Mouse (Mus musculus) left cerebral cortex, adult 8-10 months (tissue): ENCODE results near the gene Lrrtm3. TPM values are rescaled to one million over a fixed set of nuclear protein-coding genes. Genes with fewer than 3 reads are reported as not detected.
A peak's percentile ranks its signal among the peaks of the same experiment; 100 is the strongest.

Experiments used
- DNase-seq, 2 experiments: peaks; one replicate each; pipeline ENCODE4 v3.0.0; 2022; ENCODE audit warnings: low spot score in 2 of 2
- total RNA-seq, 4 experiments: library from RNA; stranded (reverse); gene quantifications; 2 replicates each; pipeline ENCODE4 v1.2.4; 2022

Lrrtm3 gene
- 10 to 100 TPM; 58.9 to 71.8 (median 61.8) TPM for total RNA-seq

DNA sequence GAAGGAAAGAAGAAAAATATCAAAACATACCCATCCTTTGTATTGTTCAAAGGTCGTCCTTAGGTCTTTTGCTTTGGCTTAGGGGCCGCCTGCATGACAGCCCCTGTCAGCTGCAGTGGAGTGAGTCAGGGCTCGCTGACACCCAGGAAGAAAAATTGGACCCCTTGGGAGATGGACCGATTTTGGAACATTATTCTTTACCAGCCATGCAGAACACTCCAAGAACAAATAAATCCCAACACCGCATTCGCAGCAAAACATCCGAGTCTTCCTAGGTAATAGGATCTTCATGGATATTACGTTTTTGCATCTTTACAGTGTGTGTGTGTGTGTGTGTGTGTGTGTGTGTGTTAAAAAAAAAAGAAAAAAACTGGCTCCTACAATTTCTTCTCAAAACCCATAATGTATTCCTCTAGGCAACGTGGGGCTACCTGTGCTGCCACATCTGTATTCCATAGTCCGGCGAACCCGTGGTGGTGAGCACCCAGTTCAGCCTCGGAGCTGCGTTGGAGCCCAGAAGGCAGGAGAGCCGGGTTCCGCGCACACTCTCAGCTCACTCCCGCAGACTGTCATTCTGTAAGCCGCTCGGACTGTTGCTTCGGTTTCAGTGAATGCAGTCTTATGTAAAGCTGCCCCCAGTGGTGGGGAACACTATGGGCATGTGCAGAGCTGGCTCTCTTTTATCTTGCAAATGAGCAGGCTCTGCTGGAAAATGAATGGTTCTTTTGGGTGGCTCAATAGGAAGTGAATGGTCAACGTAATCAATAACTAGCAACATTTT is at the start of gene Lrrtm3:
Gene Lrrtm3, minus strand, starts transcription at position 598 of the 781 bp plus-strand sequence.
- peak; percentile 83 to 89 for DNase-seq

DNA sequence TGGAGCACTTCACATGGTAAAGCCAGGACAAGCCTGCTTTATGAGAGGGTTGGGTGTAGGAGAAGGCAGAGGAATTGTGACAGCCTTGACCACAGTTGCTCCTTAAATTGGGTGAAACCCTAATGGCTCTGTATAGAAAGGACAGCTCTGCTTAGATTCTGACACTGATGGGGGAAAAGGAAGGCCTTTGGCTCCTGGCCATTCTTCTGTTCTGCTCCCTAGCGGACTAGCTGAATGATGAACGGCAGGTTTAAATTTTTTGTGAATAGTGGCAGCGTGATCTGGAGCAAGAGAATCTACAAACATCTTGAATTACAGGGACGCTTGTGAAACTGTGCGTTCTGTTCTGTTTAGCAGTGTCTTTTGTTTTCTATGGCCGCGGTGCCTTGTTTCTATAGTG is 45.4 kb upstream of the Lrrtm3 start:
- DNase-seq = no peak

DNA sequence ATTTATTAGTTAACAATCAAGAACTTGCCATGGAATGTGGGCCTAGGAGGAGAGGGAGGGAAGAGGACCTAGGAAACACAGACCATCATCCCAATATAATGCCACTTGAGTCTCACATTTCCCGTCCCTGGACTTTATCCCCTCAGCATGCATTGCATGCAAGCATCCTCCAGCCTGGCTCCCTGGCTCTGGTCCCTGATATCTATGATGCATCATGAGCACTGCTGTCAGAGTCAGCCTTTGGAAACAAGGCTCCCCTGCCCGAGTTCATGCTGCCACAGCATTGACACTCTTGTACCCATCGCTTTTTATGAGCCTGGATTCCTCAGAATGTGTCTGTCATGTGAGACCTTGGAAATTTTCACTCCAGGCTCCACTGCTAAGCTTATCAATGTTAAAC is 43.4 kb upstream of the Lrrtm3 start:
- DNase-seq = no peak

DNA sequence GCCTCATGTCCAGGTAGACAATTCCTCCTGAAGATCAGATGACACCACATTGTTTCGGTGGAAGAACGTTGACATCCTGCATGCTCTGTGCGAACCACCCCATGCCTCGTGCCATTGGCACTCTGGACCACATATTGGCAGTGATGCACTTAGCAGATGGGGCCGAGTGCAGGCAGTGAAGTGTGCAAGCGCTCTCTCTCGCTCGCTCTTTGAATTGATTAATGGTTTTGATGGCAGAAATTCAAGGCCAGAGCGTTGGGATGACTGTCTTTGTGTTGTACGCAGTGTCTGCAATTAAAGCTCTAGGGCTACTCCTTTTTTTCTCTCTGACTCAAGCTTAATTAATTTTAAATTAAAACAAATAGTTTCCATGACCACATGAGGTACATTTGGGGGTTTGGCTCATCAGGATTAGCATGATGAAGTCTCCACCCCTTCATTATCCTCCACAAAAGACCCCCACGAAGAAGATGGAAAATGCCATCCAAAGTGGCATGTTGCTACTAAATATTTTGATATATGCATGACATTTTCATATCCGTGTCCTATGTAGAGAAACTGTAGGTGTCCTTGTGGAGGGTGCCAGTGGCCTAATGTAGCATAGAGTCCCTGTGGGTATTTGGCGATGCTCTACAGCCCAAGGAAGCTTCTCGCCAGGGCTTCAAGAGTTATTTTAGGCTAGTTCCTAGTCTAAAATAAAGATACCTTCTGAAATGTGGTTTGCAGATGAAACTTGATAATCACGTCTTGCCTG is 40.5 kb upstream of the Lrrtm3 start:
- no peak for DNase-seq

DNA sequence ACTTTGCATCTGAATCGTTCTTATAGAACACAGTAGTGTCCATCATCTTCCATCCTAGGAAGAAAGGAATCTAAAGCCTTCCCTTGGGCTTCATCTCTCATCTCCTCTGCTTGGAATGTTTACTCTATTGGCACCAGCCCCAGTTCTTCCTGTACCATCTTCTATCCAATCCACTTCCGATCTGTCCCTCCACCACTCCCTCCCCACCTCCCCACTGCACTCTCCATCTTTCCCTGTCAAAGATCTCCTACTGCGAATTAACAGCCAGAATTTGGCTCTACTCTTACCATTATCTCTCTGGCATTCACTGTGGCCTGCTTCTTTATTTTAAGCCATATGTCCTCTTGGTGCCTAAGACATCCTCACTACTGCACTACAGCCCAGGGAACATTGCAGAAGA is 28.8 kb upstream of the Lrrtm3 start:
- no peak for DNase-seq

DNA sequence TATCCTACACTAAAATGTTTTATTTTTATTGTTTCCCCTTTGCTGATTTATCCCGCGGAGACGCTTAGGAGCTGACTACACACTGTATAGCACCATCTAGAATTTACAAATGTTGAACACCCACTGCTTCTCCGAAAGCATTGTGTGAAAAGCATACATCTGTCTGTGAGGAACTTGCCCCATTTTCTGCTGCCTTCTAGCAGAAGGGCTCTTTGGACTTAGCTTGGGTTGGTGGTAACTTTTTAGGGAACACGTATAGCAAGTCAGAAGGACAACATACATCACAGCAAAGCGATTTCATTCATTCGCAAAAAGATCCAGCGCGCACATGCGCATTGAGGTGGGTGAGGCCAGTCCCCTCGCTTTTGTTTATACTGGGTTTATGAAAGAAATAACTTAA is 25.2 kb upstream of the Lrrtm3 start:
- DNase-seq = peak in 1 of 2 experiments; percentile 15

DNA sequence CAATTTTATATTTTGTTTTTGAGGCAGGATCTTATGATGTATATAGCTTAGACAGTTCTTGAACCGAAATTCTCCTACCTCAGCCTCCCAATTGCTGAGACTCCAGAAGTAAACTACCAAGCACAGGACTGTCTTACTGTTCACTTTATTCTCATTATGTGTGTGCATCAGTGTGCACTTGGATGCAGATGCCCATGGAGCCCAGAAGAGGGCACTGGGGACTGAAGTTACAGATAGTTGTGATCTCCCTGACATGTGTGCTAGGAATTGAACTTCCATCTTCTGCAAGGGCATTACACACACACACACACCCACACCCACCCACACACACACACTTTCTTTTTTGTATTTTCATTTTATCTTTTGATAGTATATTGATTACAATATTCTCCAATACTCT is 6.5 kb upstream of the Lrrtm3 start:
- DNase-seq = no peak

DNA sequence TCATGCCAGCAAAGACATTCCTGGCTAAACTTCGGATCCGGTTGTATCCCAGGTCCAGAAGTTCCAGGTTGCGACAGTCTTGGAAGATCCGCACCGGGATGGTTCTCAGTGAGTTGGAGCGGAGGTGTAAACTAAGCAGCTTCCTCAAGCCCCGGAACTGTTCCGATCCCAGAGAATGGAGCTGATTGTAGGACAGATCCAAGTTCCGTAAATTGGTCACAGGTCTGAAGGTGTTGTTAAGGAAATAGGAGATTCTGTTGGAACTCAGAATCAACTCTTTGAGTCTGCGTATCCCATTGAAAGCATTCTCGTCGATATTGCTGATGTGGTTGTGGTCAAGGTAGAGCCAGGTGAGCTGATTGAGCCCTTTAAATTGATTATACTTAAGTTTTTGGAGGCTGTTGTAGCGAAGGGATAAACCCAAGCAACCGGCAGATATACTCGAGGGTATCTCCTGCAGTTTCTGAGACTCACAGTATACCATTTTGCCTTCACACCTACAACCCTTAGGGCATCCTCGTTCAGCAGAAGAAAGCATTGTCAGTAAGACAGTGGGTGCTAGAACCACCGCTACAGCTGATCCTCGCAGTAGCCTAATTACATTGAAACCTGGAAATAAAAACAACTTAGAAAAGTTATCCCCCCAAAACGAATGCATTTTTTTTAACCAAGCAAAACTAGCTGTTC is 1.2 kb downstream of the Lrrtm3 start:
- DNase-seq = peak; percentile 17 to 40

DNA sequence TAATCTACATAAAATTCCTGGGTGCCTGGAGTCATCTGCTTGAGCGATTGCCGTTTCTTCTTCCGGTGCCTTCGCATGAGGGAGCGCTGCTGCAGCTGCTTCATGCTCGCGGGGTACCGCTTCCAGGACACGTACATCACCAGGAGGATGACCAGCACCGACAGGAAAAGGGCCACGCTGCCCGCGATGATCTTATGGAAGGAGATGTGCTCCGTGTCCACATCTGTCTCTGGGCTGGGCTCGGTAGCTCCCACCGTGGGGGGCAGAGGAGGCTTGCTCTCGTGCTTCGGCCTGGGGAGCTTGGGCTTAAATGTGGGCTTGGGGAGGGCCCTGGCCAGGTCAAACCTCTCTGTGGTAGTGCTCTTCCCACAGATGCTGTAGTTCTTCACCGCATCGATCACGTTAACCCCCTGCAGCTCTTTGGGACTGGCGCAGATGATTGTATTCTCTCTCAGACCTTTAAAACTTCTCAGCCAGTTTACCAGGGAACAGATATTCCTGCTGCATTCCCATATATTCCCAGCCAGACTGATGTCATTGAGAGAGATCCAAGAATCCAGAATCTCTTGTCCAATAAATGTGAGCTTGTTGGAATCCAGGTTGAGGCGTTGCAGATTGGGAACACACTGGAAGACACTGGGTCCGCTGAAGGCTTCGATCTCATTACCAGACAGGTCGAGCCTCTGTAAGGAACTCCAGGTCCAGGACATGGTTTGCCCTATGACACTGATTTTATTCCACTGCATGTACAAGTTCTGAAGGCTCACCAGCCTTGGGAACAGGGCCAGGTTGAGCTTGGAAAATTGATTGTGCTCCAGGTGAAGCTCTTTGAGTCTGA is 1.9 kb downstream of the Lrrtm3 start:
- peak; percentile 23 to 29 for DNase-seq

DNA sequence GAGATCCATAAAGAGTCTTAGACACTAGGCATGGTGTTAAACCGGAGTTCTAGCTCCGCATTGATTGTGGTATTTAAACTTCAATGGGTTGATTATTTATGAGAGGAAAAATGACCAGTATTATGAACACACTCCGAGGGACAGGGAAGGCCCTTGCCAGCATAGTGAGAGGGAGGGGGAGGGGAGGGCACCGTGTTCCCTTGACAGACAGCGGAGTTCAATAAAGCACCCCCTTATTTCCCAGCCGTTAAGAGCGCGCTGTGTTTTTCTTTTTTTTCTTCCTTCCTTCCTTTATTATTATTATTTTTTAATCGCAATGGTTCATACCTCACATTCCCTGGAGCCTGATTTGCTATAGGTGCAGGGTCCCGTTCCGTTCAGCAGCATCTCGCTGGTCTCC is 2.6 kb downstream of the Lrrtm3 start:
- no peak for DNase-seq

DNA sequence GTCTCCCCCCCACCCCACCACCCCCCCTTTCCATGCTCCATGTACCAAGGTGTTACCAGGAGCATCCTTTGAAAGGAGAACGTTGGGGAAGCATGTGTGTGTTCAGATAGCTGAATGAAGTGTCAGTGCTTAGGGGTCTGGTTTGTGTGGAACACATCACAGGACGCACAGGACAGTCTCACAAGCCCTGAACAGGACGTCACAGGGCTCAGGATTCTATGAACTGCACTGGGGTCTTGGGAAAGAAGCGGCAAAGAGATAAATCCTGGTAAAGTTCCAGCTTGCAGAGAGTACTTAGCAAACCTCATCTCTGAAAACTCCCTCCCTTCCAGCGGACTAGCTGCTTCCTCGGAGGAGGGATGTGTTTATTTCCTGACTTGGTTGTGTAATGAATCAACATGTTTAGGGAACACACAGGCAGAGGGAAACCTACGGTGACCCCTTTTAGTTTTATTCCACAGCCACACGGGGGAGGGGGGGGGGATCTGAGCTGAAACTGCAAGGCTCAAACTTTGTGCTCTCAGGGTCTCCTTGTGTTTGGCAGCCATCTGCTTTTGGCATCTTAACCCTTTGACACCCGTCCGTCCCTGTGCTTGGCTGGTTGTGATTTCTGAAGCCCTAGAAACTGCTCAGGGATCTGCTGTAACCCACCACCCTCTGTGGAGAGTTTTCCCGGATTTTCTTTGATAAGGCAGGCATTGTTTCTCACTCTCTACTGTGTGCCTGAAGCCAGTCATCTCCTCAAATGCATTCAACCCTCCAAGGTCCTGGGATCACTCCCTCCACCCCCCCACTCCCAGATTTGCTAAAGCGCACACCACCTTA is 3.3 kb downstream of the Lrrtm3 start:
- peak in 1 of 2 experiments; percentile 19 for DNase-seq

DNA sequence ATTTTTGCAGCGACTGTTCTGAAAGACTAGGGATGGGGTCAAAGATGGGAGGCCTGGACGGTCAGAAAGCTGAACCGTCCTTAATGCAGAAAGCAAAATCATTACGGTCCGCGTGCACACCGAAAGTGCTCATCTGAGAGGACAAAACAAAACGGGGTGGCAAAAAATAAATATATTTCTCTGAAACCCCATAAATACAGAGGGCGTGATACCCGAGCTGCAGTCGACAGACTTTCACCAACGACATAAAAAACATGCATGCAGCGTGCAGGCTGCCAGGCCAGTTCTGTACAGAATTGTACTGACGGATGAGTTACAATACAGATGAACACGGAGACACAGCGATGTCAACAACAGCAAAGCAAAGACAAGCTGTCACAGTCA is 3.9 kb downstream of the Lrrtm3 start:
- DNase-seq = no peak

DNA sequence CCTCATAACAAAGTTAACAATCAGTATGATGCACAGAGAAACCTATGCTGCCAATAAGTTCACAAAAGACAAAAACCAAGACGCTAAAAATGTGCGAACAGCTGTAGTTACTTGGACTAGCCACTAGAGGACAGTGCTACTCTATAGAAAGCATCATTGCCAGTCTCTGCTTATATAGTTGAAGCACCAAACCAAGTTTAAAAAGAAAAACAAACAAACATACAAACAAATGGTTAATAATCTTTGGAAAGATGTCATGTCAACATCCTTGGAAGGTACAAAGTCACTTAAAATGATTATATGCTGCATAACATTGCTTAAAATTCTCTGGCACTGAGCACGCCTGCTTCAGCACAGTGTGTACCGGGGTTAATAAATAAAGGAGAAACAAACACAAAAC is 5.6 kb downstream of the Lrrtm3 start:
- no peak for DNase-seq

DNA sequence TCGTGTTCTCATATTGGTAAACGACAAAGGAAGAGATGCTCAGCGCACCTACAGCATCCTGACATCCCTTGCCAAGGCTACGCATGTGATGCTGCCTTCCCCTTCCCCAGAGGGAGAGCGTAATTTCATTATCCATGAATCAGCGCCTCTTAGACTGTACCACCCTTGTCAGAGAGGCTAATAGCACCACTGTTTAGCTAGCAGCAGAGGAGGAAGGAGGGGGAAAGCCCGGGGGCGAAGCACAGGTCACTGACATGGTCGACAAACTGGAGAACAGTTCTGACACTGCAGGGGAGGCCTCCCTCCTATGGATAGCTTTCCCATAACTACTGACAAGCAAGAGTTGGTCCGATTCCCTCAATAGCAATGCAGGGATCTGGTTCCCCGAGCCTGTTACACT is 6.3 kb downstream of the Lrrtm3 start:
- DNase-seq = peak; percentile 16 to 39

DNA sequence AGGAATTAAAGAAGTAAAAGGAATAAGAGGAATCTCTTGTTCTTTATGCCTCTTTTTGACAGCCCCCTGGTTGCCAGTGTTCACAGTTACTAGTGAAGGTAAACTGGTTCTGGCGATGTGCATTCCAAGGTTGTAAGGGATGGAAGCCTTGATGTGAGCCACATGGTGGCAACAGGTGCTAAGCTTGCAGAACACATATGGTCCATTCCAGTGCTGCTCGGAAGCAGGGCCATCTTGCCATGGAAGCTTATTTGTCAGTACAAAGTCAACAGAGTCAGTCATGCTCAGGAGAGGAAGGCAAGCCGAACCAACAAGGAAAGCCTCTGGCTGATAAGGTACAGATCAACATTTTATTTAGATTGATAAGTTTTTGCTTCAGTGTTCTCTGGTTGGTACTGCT is 7.7 kb downstream of the Lrrtm3 start:
- no peak for DNase-seq

DNA sequence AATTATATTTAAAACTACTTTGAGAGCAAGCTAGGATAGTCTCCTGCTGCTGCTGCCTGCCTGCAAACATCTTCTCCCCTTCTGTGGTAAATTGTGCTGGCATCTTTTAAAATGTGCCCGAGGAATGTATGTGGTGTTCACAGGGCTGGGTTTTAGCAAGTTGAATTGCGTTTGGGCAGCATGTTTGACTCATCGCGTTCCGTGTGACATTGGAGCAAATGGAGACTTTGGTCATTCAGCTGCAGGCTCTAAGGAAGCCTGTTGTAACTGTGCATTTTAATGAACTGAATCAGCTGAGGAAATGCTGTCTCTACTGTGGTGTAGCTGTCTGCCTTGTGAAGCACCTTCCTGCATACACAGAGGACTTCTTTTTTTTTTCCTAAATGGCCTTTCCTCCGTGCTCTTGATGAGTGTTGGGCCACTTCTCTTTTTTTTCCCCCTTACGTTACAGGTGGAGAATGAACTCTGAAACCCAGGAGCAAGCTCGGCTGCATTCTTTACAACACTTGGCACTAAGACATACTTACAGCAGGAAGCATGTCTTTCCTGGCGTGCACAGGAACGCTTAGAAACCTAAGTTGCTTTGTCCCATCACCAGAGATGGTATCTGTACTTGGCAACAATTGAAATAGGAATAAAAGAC is 13.5 kb downstream of the Lrrtm3 start:
- DNase-seq = peak in 1 of 2 experiments; percentile 14

DNA sequence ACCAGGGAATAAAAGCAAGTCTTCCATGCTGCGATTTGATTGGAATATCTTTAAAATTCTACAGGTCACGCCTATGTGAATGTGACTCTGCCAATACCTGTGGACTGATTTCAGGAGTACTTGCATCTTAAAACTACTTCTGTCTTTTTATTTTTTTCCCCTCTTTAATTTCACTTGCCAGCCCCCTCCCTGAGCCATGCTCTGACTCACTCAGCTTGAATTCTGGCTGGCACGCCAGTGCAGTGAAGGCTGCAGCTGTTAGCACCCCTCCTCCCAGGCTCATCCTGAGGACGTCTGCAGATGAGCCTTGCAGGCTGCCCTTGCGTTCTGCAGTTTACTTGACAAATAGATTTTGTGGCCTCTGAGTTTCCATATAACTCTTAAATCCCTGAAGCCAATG is 14.1 kb downstream of the Lrrtm3 start:
- DNase-seq = peak in 1 of 2 experiments; percentile 80

DNA sequence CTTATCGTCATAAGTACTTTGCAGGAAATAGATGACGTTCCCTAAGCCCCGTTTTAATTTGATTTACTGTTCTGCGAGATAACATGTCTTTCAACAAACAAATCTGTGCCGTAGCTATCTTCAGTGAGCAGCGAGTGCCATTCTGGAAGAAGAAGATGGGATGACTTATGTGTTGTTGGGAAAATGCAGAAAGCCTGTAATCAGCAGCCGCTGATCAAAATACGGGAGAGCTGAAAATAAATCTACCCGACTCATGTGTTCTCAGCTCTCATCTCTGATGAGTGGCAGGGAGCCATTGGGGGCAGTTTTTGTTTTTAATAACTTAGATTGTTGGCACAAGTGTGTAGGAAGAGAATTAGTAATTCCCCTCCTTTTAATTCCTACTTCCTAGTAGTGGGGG is 26.4 kb downstream of the Lrrtm3 start:
- peak in 1 of 2 experiments; percentile 18 for DNase-seq

DNA sequence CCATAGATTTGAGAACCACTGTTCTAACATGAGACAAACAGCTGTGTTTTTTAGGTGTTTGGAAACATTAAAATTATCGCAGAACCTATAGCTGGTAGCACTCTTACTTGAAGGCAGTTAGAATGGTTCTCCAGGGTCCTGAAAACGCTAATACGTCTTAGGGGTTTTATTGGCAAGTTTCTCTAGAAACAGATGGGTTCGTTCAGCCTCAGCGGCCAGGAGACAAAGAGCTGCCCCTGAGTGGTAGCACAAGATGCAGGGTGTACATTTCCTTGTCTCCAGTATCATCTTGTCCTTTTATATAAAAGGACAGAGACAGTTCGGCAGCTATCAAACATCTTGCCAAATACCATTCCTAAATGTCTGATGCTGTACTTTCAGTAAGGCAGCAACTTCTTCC is 40.1 kb downstream of the Lrrtm3 start:
- no peak for DNase-seq

DNA sequence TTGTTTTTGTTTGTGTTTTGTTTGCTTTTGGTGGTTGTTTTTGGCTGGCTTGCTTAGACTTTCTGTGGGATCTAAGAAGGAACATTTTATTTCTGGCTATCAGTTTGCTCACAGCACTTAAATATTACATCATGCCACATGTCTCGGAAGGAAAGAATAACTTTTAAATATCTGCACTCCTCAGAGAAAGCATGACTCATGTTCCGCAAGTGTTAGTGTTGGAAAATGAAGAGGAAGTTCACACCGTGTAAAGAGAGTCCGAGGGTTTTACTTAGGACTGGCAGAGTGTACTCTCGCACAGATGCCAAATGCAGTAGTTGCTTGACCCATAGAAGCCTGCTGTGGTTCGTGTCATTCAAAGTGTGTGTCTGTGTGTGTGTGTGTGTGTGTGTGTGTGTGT is 40.9 kb downstream of the Lrrtm3 start:
- no peak for DNase-seq
